Mouse (Mus musculus) lung, postnatal 25 days (tissue): ENCODE measurements around the gene Ndufb11.
A peak's percentile ranks its signal among the peaks of the same experiment; 100 is the strongest.

Experiments
- DNase-seq: peaks from one replicate; pipeline ENCODE4 v3.0.0; 2022; ENCODE audit warnings: low spot score

Gene Ndufb11

DNA sequence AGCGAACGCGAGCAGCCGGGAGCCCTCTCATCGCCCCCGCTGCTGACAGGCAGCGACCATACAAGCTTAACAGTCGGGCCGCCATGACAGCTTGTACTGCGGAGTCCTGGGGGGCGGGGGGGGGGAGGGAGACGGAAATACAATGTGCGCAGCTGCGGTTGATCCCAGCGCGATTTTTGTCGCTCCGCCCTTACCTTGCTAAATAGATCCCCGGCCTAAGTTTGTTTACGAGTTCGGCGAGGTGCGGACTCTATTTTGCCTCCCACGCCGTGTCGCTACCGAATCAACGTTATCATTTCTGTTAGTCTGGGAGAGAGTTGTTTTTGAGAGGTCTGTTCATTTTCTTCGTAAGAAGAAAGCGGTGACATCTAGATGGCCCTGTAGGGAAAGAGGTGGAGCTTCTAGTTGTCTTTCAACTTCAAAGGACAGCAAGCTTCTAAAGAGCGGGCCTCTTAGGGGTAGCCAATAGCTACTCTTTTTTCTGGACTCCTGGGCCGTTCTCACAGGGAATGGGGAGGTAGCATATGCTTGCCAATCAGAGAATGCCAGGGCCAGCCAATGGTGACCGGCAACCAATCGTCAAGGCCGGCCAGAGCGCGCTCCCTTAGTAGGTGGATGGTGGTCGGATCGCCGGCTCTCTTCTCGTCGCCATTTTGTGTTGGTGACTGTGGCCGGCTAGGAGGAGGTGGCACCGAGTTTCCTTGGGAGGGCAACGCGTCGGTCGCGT lies at the start of gene Ndufb11, which contains the start of gene Rbm10:
Ndufb11 (minus strand) TSS at position 444 of the 727 bp plus-strand sequence.
Rbm10 (plus strand) TSS at position 328 of the 727 bp plus-strand sequence.
- DNase-seq: peak; percentile 85

GRCm38 (mm10) chrX:20663444-20663790 lies 46.0 kb upstream of the Ndufb11 start:
- no peak for DNase-seq

GRCm38 (mm10) chrX:20662716-20663443 lies 45.5 kb upstream of the Ndufb11 start:
- peak; percentile 93 for DNase-seq

DNA sequence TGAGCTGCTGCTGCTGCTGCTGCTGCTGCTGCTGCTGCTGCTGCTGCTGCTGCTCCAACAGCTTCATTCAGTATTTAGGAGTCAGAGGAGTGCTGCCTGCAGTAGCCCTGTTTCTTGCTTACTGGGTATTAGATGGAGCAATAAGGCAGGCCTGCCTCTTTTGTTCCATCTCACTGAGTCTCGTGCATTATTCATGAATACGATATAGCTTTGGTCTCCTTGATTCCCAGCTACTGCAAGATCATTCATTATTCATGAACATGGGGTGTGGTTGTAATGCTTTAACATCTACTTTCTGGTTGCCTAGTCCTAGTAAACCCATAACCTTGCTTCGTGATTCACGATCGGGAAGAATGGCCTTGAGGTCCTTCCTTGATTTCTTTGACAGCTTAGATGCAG lies 44.9 kb upstream of the Ndufb11 start:
- DNase-seq: no peak

DNA sequence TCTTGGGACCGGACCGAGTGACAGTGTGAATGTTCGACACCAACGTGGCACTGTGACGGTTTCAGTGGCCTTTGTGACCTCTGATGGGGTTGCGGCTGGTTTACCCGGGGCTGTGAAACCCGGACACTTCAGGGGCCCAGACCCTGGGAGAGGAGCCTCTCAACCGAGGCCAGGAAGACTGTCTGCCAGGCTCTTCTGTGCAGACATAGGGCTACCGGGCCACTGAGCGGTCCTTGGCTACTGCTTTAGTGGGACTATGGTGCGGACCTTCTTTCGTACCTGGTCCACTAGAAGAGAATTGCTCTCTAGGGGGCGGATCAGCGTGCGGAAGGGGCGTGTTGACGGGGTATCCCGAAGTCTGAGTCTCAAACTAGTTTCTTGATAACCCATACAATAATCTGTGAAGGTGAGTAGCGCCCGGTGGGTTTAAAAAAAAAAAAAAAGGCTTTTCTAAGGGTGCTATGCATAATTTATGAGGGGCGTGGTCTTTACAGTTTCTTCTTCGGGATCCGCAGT lies 41.5 kb upstream of the Ndufb11 start:
- no peak for DNase-seq

DNA sequence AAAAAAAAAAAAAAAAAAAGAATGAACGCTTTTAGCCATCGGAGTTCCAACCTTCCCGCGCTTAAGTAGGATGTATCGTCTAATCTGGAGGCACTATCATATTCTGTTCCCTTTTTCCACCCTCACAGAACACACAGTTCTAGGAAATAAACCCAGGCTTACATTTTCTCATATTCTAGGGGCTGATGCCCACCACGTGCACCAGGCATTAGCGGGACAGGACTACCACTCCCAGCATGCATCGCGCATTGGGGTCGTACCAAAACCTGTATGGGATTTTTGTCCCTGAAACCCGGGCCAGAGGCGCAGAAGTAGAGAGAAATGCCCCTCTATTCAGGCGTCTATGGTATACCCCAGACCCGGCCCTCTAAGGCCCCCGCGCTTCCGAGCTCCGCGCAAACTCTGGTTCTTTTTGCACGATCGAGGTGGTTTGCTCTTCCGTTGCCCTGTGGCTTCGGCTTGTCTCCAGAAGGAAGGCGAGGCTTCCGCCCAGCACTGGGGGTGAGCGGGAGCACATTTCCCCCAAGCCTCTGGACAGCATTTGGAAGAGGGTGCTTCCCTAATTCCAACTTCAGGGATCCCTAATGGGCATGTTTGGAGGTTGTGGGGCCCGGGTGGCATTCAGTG lies 40.7 kb upstream of the Ndufb11 start, which contains the start of gene Uba1:
Uba1 (plus strand) TSS at position 301 of the 627 bp plus-strand sequence.
- DNase-seq: peak; percentile 76

- DNase-seq: no peak
These were observed 40.2 kb upstream of the Ndufb11 start for GRCm38 (mm10) chrX:20657593-20657992.

- DNase-seq: no peak
These were observed 27.4 kb upstream of the Ndufb11 start for GRCm38 (mm10) chrX:20644780-20645179.

GRCm38 (mm10) chrX:20638141-20638540 lies 20.7 kb upstream of the Ndufb11 start:
- DNase-seq: no peak

- DNase-seq: peak; percentile 26
These were observed 532 bp upstream of the Ndufb11 start for GRCm38 (mm10) chrX:20617903-20618399.

DNA sequence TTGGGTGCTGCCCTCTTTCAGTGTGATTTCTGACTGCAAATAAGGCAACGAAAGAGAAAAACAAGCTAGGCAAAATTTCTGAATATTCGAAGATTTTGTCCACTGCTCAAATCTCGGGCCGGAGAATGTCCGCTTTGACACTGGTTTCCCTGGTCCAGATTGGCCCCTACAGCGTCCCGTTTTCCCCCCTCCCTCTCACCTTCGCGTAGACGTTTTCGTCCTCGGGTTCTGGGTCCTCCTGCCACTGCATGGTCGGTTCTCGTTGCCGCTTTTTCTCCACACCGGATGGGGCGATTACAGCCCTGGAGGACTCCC lies 601 bp downstream of the Ndufb11 start:
- DNase-seq: peak; percentile 29

DNA sequence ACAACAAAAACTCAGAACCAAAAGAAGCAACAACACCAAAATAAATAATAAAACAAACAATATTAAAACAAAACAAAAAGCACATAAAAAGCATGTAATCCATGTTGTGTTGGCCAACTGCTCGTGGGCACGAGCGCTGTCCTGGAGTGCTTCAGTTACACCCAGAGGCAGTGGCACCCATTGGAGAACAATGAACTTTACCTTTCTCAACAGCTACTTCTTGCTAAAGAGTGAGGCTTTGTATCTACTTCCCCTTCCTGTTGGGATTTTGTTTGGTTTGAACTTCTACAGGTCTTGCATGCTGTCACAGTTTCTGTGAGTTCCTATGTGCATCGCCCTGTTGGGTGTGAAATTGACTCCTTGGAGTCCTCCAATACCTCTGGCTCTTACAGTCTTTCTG lies 8.9 kb downstream of the Ndufb11 start:
- no peak for DNase-seq

DNA sequence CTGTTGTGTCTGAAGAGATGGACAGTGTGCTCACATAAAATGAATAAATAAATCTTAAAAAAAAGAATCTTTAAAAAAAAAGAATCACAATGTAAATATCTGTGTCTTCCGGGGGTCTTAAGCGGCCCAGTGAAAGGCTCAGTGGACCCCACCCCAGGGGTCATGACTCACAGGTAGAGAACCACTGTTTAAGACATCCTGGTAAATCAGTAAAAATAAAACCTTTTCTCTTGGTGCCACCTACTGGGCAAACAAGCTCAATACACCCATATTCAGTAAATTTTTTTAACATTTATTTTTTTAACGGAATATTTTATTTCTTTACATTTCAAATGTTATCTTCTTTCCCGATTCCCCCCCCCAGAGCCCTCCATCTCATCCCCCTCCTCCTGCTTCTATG lies 29.5 kb downstream of the Ndufb11 start:
- no peak for DNase-seq

GRCm38 (mm10) chrX:20573927-20574326 lies 43.5 kb downstream of the Ndufb11 start:
- no peak for DNase-seq

DNA sequence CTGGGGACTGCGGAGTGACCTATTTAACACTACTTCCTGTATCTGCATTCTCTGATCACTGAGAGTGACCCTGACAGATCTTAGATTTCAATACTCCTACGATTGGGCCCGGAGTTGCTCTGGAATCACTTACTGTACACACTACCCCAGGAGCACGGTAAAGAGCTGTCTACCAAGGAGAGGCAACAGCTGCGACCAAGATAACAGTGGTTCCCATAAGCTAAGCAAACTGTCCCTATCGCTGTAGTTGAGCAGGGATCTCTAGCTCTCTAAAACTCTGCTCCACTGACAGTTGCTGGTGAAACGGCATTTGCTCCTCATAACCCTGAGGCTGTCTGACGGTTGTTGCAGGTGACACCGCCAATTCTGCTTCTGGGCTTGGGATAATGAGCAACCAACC lies 44.7 kb downstream of the Ndufb11 start:
- DNase-seq: no peak

DNA sequence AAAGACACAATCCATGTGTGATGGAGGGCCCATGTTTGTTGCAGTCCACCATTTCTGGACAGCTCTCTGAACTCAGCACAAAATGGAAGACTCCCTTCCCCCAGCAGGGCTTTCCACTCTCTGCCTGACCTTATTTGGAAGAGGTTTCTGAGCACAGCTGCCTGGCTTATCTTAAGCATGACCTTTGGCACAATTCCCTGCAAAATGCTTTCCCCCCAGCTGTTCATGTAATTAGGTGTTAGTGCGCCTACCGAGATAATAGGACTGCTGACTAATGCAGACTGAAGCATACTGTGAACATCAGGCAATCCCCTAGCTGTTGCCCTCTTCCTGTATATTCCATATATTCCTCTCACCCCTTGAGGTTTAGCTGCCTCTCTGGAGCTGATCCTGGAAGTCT lies 46.4 kb downstream of the Ndufb11 start:
- no peak for DNase-seq
